Mouse (Mus musculus) embryonic facial prominence, embryonic 10.5 days (tissue): Measurements from ENCODE around the gene Bcl2l1. TPM values are rescaled to one million over a fixed set of nuclear protein-coding genes. Genes with fewer than 3 reads are reported as not detected.

Experiments
- DNase-seq: peaks from one replicate; pipeline ENCODE4 v3.0.0-alpha.2; 2017; ENCODE audit warnings: low spot score
- H3K27ac ChIP-seq: fragments of 300-500 bp; sonication (generic); replicated peaks from 2 replicates; pipeline ENCODE4 v1.5.1; 2016; ENCODE audit warnings: mild to moderate bottlenecking
- H3K27me3 ChIP-seq: fragments of 300-500 bp; sonication (generic); replicated peaks from 2 replicates; pipeline ENCODE4 v1.6.1; 2016; ENCODE audit warnings: low read depth, mild to moderate bottlenecking; ENCODE audit not compliant: poor library complexity, severe bottlenecking
- H3K36me3 ChIP-seq: fragments of 300-500 bp; sonication (generic); replicated peaks from 2 replicates; pipeline ENCODE4 v1.6.1; 2016; ENCODE audit warnings: mild to moderate bottlenecking, moderate library complexity
- H3K4me1 ChIP-seq: fragments of 300-500 bp; sonication (generic); 2 replicates; pipeline ENCODE4 v1.6.1; 2016
- H3K4me3 ChIP-seq: fragments of 300-500 bp; sonication (generic); 2 replicates; pipeline ENCODE4 v1.5.1; 2016; ENCODE audit warnings: mild to moderate bottlenecking, moderate library complexity
- H3K9me3 ChIP-seq: fragments of 300-500 bp; sonication (generic); 2 replicates; pipeline ENCODE4 v1.6.1; 2016; ENCODE audit warnings: mild to moderate bottlenecking
- WGBS: fragments of 180-500 bp; shearing (Covaris S2); methylation state at CpG from one replicate; pipeline ENCODE4 v1.1.7; 2016; 5-methylcytosine and 5-hydroxymethylcytosine counted together
- polyA plus RNA-seq: library from polyadenylated mRNA; unstranded; fragments of >200 nt; fragmentation: Nextera tagmentation; extraction: Ambion mirVana; gene quantifications from 2 replicates; pipeline ENCODE4 v1.2.1, GENCODE M21; 2016

Gene Bcl2l1
- polyA plus RNA-seq, 1 experiment from 2014 or later: 106 TPM

DNA sequence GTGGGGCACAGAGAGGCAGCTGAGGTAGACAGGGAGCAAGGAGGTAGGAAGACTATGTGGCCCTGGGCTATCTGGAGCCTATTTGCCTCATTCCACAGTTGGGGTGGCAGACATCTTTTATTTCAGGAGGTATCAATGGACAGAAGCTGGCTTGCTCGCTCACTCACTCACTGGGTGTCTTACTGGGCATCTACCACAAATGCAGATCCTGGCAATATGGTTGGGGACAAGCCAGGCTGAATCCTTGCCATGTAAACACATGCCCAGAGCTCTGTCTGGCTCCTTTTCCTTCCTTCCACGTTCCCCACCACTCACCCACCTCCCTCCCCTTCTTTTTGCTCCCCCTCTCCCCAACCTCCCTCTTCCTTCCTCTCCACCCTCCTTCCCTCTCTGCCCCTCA lies 74.0 kb downstream of the Bcl2l1 start:
- H3K27ac ChIP-seq: 0 out of 2 replicates have a peak overlapping the region, but pooled peaks have one; percentile 10
- no peaks in the 10 kb centered on the region for H3K9me3 ChIP-seq
- H3K27me3 ChIP-seq: peaks cover 51% of the 10 kb centered on the region
- H3K4me1 ChIP-seq: peaks cover 29% of the 10 kb centered on the region
- no peak for DNase-seq
- 59% methylated on average over 2 of the region's 2 CpGs for WGBS
- H3K4me3 ChIP-seq: no peak overlapping the region
- no peaks in the 10 kb centered on the region for H3K36me3 ChIP-seq

GRCm38 (mm10) chr2:152756474-152757393 lies 74.8 kb downstream of the Bcl2l1 start:
- Histone ChIP-seq H3K27ac (0 out of 2 replicates have a peak overlapping the region, but pooled peaks have one; percentile 8), H3K9me3 (no peaks in the 10 kb centered on the region), H3K27me3 (peaks cover 51% of the 10 kb centered on the region), H3K36me3 (no peaks in the 10 kb centered on the region), H3K4me1 (peaks cover 29% of the 10 kb centered on the region), H3K4me3 (no peak overlapping the region)
- WGBS: 67% methylated on average over 17 of the region's 17 CpGs
- DNase-seq: no peak

- H3K4me3 ChIP-seq: peak within 1 kb of the TSS; percentile 54
- WGBS: 3% methylated on average over 30 of the region's 30 CpGs
- no peaks in the 10 kb centered on the region for H3K9me3 ChIP-seq
- H3K27me3 ChIP-seq: peaks cover 51% of the 10 kb centered on the region
- peaks cover 37% of the 10 kb centered on the region for H3K4me1 ChIP-seq
- peak within 1 kb of the TSS; percentile 79 for H3K27ac ChIP-seq
- peak; percentile 66 for DNase-seq
- H3K36me3 ChIP-seq: no peaks in the 10 kb centered on the region
Observed at GRCm38 (mm10) chr2:152753944-152754711, 77.4 kb downstream of the Bcl2l1 start, which contains the start of gene Cox4i2. Gene Cox4i2 (plus strand): TSS chr2:152754173.

GRCm38 (mm10) chr2:152742435-152742834 lies 89.1 kb downstream of the Bcl2l1 start:
- peak overlapping the region; percentile 87 for H3K27ac ChIP-seq
- WGBS: 25% methylated on average over 10 of the region's 10 CpGs
- no peaks in the 10 kb centered on the region for H3K9me3 ChIP-seq
- peaks cover 8% of the 10 kb centered on the region for H3K36me3 ChIP-seq
- no peak overlapping the region; the same call in 1 of the 2 replicates for H3K4me3 ChIP-seq
- no peaks in the 10 kb centered on the region for H3K27me3 ChIP-seq
- peak; percentile 87 for DNase-seq
- peaks cover 56% of the 10 kb centered on the region for H3K4me1 ChIP-seq

GRCm38 (mm10) chr2:152741153-152742041 lies 90.1 kb downstream of the Bcl2l1 start:
- Histone ChIP-seq H3K9me3 (no peaks in the 10 kb centered on the region), H3K27me3 (no peaks in the 10 kb centered on the region), H3K4me1 (peaks cover 63% of the 10 kb centered on the region), H3K36me3 (peaks cover 11% of the 10 kb centered on the region), H3K27ac (peak overlapping the region; percentile 87), H3K4me3 (peak overlapping the region; percentile 19; the same call in 1 of the 2 replicates)
- WGBS: 49% methylated on average over 14 of the region's 14 CpGs
- DNase-seq: peak; percentile 69

GRCm38 (mm10) chr2:152740490-152740889 lies 91.0 kb downstream of the Bcl2l1 start:
- Histone ChIP-seq H3K4me3 (no peak overlapping the region; the same call in 1 of the 2 replicates), H3K9me3 (no peaks in the 10 kb centered on the region), H3K27me3 (no peaks in the 10 kb centered on the region), H3K4me1 (peaks cover 72% of the 10 kb centered on the region), H3K27ac (peak overlapping the region; percentile 96), H3K36me3 (peaks cover 11% of the 10 kb centered on the region)
- no peak for DNase-seq
- WGBS: 65% methylated on average over 5 of the region's 5 CpGs

- H3K4me1 ChIP-seq: peaks cover 78% of the 10 kb centered on the region
- 17% methylated on average over 3 of the region's 3 CpGs for WGBS
- peaks cover 11% of the 10 kb centered on the region for H3K36me3 ChIP-seq
- H3K27ac ChIP-seq: peak overlapping the region; percentile 96
- H3K27me3 ChIP-seq: no peaks in the 10 kb centered on the region
- peak overlapping the region; percentile 86 for H3K4me3 ChIP-seq
- H3K9me3 ChIP-seq: no peaks in the 10 kb centered on the region
- DNase-seq: no peak
Observed at GRCm38 (mm10) chr2:152739842-152740260, 91.7 kb downstream of the Bcl2l1 start.

DNA sequence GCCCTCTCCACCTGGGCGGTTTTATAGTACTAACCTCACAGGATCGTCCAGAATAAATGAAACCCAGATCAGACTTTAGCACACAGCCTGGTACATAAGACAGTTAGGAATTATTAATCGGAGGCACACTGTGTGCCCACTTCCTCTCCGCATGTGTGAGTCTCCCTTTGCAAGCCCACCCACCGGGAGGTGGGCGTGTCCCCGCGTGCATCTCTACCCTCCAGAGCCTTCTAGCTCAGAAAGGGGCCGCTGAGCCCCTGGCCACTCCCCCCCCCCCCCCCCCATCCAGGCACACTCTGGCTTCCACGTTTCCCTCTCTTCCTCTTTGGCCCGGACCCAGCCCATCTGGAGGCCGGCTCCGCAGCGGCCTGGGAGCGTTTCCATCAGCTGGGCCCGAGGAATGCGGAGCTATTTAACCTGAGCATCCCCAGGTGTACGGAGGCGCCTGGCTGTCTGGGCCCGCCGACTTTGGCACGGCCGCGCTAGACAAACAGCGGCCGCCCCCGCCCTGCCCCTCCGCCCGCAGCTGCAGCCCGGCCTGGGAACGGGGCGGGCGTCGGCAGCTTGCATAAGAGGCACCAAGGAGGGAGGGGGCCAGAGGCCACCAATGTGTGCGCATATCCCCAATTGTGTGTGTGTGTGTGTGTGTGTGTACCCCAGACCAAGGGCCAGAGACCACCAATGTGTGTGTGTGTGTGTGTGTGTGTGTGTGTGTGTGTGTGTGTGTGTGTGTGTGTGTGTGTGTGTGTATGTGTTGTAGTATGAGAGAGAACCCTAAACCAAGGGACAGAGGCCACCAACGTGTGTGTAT lies 92.3 kb downstream of the Bcl2l1 start:
- Histone ChIP-seq H3K4me1 (peaks cover 84% of the 10 kb centered on the region), H3K9me3 (no peaks in the 10 kb centered on the region), H3K27ac (peak overlapping the region; percentile 96), H3K36me3 (peaks cover 11% of the 10 kb centered on the region), H3K27me3 (no peaks in the 10 kb centered on the region), H3K4me3 (peak overlapping the region; percentile 86)
- peak; percentile 95 for DNase-seq
- under 1% methylated on average over 36 of the region's 36 CpGs for WGBS

GRCm38 (mm10) chr2:152738341-152738740 lies 93.2 kb downstream of the Bcl2l1 start:
- Histone ChIP-seq H3K27me3 (no peaks in the 10 kb centered on the region), H3K27ac (peak overlapping the region; percentile 96), H3K4me1 (peaks cover 93% of the 10 kb centered on the region), H3K4me3 (peak overlapping the region; percentile 86), H3K36me3 (peaks cover 11% of the 10 kb centered on the region), H3K9me3 (no peaks in the 10 kb centered on the region)
- WGBS: 40% methylated on average over 2 of the region's 2 CpGs
- no peak for DNase-seq

GRCm38 (mm10) chr2:152737306-152738221 lies 94.0 kb downstream of the Bcl2l1 start:
- Histone ChIP-seq H3K27me3 (no peaks in the 10 kb centered on the region), H3K4me1 (peaks cover 95% of the 10 kb centered on the region), H3K9me3 (no peaks in the 10 kb centered on the region), H3K4me3 (peak overlapping the region; percentile 86), H3K36me3 (peaks cover 11% of the 10 kb centered on the region), H3K27ac (peak overlapping the region; percentile 96)
- peak; percentile 63 for DNase-seq
- WGBS: 10% methylated on average over 10 of the region's 10 CpGs
